Mouse (Mus musculus): ENCODE measurements at regions not wholly inside any gene's neighbourhood (a gene's known extent, or its start where the extent isn't known, plus 50 kb on each side); places are given as distances from the start of the nearest gene placed in this dataset.

DNA sequence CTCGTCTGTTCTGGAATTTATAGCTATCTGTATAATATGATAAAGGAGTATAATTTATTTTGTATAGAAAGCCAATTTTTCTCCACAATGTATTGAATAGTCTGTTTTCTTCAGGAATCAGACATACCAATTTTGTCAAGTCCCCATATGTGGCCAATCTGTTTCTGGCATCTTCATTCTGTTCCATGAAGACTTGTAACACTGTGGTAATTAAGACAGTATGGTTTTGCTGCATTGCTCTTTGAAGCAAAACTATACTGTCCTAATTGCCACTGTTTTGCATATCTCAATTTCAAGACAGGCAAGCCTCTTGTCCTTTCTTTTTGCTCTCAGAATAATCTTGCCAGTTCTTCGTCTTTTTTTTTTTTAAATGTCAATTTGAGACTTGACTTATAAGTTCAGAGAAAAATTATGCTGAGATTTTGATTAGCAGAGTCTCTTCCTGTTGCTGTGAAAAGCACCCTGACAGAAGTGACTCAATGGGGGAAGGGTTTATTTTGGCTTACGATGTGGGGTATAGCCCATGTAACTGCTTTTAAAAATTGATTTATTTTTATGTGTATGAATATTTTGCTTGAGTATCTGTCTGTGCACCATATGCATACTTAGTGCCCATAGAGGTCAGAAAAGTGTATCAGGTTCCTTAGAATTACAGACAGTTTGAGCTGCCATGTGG lies 103.4 kb upstream of the Api5 start:
- TF ChIP-seq TAL1 (conservative IDR thresholded peaks at IDR 0.05; ENCODE audit: low read depth, low read length) (no peak), CTCF (IDR thresholded peaks at IDR 0.05; ENCODE audit: low read depth, low read length) (no peak)

Data from G1E (cell line).